Mouse (Mus musculus): ENCODE measurements around the gene Grk5.

The Grk5 gene

DNA sequence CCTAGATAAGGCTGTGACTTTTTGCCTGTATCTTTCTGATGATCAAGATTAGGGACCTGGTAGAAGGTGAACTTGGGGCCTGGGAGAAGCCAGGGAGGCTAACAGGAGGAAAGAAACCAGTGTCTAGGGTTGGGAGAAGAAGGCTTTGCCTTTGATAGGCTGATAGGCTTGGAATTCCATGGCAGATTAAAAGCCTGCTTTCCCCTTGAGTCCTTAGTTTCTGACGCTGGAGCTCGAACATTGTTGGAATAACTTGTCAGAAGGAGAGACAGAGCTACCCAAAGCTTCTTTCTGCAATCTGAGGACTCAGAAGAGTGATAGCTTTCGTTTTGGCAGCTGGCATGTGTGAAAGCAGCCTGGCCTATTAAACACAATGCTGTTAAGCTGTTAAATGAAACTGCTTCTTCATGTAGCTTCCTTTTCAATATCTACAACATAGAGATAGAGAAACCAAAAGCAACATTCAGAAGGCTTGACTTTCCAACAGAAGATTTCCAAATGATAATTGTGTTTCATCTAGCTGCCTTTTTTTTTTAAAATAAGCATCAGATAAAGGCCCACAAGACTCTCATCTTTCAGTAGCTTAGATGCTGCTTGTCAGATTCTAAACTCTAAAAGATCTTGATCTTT, 5.8 kb downstream of the Grk5 start:
- H3K4me1 ChIP-seq (replicated peaks; ENCODE audit: low read depth, low read length), result peaks cover 3% of the 10 kb centered on the region; the same call in 1 of the 2 replicates
- H3K36me3 ChIP-seq (ENCODE audit: insufficient read depth, low read length), result no peaks in the 10 kb centered on the region
- no peak overlapping the region for H3K4me3 ChIP-seq (replicated peaks; ENCODE audit: low read length)
- peaks cover 16% of the 10 kb centered on the region for H3K27me3 ChIP-seq (ENCODE audit: insufficient read depth, low read length)
- no peaks in the 10 kb centered on the region for H3K9me3 ChIP-seq (ENCODE audit: low read length)
- TF ChIP-seq NANOG (IDR thresholded peaks at IDR 0.05; ENCODE audit: borderline replicate concordance, low read length), result no peak
- no peak for TF ChIP-seq POU5F1 (IDR thresholded peaks at IDR 0.05; ENCODE audit: borderline replicate concordance, low read length)
- no peak for TF ChIP-seq CTCF (conservative IDR thresholded peaks at IDR 0.05; ENCODE audit: low read length)

DNA sequence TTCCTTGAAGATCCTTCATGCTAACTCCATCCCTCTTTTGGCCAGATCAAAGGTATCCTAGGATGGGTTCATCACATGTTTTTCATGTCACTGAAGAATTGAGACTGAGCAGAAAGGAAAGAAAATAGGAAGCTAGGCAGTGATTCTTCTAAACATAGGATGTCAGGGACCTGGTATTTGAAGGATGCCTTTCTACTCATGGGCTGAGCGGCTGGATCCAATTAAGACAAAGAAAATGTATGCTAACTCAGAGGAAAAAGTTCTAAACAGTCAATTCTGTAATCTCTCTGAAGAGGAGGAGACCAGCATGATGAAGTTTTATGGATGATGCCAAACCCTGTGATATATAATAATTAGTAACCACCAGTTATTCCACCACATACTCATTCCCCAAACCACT, 13.6 kb downstream of the Grk5 start:
- Histone ChIP-seq H3K9me3 (ENCODE audit: low read length) (peaks cover 6% of the 10 kb centered on the region; the same call in 1 of the 2 replicates), H3K4me3 (replicated peaks; ENCODE audit: low read length) (no peak overlapping the region), H3K36me3 (ENCODE audit: insufficient read depth, low read length) (no peaks in the 10 kb centered on the region), H3K27me3 (ENCODE audit: insufficient read depth, low read length) (no peaks in the 10 kb centered on the region), H3K4me1 (replicated peaks; ENCODE audit: low read depth, low read length) (no peaks in the 10 kb centered on the region)
- no peak for TF ChIP-seq CTCF (conservative IDR thresholded peaks at IDR 0.05; ENCODE audit: low read length)
- TF ChIP-seq NANOG (IDR thresholded peaks at IDR 0.05; ENCODE audit: borderline replicate concordance, low read length), result no peak
- TF ChIP-seq POU5F1 (IDR thresholded peaks at IDR 0.05; ENCODE audit: borderline replicate concordance, low read length), result no peak

DNA sequence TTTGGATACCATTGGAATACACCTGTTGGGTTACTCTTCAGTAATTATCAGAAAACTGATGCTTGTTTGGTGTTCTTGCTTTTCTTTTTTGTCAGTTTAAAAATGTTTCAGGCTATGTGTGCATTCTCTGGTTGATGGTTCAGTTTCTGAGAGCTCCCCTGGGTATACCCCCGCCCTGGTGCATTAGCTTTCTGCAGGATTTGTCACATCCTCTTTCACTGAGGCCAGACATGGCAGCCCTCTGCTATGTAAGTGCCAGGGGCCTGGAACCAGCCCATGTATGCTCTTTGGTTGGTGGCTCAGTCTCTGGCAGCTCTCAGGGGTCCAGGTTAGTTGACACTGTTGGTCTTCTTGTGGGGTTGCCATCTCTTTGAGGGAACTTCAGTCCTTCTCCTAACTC, 14.4 kb downstream of the Grk5 start:
- Histone ChIP-seq H3K36me3 (ENCODE audit: insufficient read depth, low read length) (no peaks in the 10 kb centered on the region), H3K4me3 (replicated peaks; ENCODE audit: low read length) (no peak overlapping the region), H3K27me3 (ENCODE audit: insufficient read depth, low read length) (no peaks in the 10 kb centered on the region), H3K4me1 (replicated peaks; ENCODE audit: low read depth, low read length) (no peaks in the 10 kb centered on the region), H3K9me3 (ENCODE audit: low read length) (peaks cover 6% of the 10 kb centered on the region; the same call in 1 of the 2 replicates)
- TF ChIP-seq CTCF (conservative IDR thresholded peaks at IDR 0.05; ENCODE audit: low read length) (no peak), NANOG (IDR thresholded peaks at IDR 0.05; ENCODE audit: borderline replicate concordance, low read length) (no peak), POU5F1 (IDR thresholded peaks at IDR 0.05; ENCODE audit: borderline replicate concordance, low read length) (no peak)

DNA sequence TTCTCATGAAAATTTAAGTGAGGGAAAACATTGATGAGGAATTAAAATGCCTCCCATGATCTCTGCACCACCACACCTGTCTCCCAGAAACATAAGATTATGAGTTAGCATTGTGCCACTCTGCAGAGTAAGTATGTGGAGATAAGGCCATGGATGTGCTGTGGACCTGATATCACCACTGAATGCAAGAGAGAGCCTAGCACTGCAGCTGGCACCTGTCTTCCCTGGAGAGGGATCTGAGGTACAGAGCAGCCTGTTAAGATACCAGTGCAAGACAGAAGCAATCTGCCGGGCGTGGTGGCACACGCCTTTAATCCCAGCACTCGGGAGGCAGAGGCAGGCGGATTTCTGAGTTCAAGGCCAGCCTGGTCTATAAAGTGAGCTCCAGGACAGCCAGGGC, 15.9 kb downstream of the Grk5 start:
- Histone ChIP-seq H3K9me3 (ENCODE audit: low read length) (peaks cover 6% of the 10 kb centered on the region; the same call in 1 of the 2 replicates), H3K27me3 (ENCODE audit: insufficient read depth, low read length) (no peaks in the 10 kb centered on the region)
- TF ChIP-seq NANOG (IDR thresholded peaks at IDR 0.05; ENCODE audit: borderline replicate concordance, low read length) (no peak), CTCF (conservative IDR thresholded peaks at IDR 0.05; ENCODE audit: low read length) (no peak), POU5F1 (IDR thresholded peaks at IDR 0.05; ENCODE audit: borderline replicate concordance, low read length) (no peak)

DNA sequence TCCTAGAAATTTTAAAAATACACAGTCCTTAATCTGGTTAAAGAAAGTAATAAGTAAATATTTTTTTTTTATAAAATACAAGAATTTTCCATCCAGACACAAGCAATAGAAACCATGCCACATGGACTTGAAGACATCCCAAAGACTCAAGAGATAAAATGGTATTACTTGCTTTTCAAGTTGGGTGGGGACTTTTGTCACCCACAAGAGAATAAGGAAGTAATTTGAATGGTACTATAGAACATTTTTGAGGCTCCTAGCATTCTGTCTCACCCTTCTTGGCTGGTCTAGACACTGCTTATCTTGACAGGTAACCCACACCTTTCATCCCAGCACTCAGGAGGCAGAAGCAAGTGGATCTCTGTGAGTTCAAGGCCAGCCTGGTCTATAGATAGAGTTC, 20.8 kb downstream of the Grk5 start:
- no peaks in the 10 kb centered on the region for H3K27me3 ChIP-seq (ENCODE audit: insufficient read depth, low read length)
- TF ChIP-seq NANOG (IDR thresholded peaks at IDR 0.05; ENCODE audit: borderline replicate concordance, low read length) (no peak), POU5F1 (IDR thresholded peaks at IDR 0.05; ENCODE audit: borderline replicate concordance, low read length) (no peak), CTCF (conservative IDR thresholded peaks at IDR 0.05; ENCODE audit: low read length) (no peak)
- no peaks in the 10 kb centered on the region for H3K9me3 ChIP-seq (ENCODE audit: low read length)
- no peak overlapping the region for H3K4me3 ChIP-seq (replicated peaks; ENCODE audit: low read length)
- no peaks in the 10 kb centered on the region for H3K4me1 ChIP-seq (replicated peaks; ENCODE audit: low read depth, low read length)
- H3K36me3 ChIP-seq (ENCODE audit: insufficient read depth, low read length), result no peaks in the 10 kb centered on the region

More for the DNA sequence above, 15.9 kb downstream of the Grk5 start:
- Histone ChIP-seq H3K36me3 (ENCODE audit: insufficient read depth, low read length) (no peaks in the 10 kb centered on the region), H3K4me3 (replicated peaks; ENCODE audit: low read length) (no peak overlapping the region), H3K4me1 (replicated peaks; ENCODE audit: low read depth, low read length) (no peaks in the 10 kb centered on the region)

DNA sequence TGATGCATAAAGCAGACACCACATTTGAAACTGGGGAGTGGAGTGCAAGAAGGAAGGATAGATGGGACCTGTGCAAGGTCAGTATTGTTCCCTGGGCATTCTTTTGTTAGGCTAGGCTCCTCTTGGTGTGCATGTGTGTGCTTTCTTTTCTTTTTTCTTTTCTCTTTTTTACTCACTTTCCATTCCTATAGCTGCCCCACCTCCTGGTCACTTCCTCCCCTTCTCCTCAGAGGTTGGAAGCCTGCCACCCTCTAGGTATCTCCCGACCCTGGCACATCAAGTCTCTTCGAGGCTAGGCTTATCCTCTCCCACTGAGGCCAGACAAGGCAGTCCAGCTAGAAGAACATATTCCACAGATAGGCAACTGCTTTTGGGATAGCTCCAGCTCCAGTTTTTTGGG, 22.1 kb downstream of the Grk5 start:
- TF ChIP-seq POU5F1 (IDR thresholded peaks at IDR 0.05; ENCODE audit: borderline replicate concordance, low read length) (no peak), CTCF (conservative IDR thresholded peaks at IDR 0.05; ENCODE audit: low read length) (no peak), NANOG (IDR thresholded peaks at IDR 0.05; ENCODE audit: borderline replicate concordance, low read length) (no peak)
- Histone ChIP-seq H3K27me3 (ENCODE audit: insufficient read depth, low read length) (no peaks in the 10 kb centered on the region), H3K36me3 (ENCODE audit: insufficient read depth, low read length) (no peaks in the 10 kb centered on the region), H3K4me1 (replicated peaks; ENCODE audit: low read depth, low read length) (no peaks in the 10 kb centered on the region), H3K4me3 (replicated peaks; ENCODE audit: low read length) (no peak overlapping the region), H3K9me3 (ENCODE audit: low read length) (no peaks in the 10 kb centered on the region)

DNA sequence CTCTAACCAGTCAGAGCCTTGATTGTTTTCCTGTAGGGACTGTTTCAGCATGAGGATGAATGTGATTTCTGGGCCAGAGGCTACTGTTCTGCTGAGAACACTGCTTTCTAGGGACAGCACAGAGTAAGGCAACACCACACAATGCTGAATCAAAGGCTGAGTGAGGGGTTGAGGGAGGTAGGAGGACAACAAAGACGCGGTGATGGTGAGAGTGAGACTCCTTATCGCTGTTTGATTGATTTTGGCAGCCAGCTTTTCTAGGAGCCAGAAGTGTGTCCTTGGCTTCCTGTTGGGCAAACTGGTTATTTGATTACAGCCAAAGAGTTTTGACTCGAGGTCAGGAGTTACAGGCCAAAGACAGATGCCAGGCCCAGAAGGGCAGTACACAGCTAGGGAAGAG, 25.7 kb downstream of the Grk5 start:
- no peaks in the 10 kb centered on the region for H3K9me3 ChIP-seq (ENCODE audit: low read length)
- H3K27me3 ChIP-seq (ENCODE audit: insufficient read depth, low read length), result no peaks in the 10 kb centered on the region
- no peaks in the 10 kb centered on the region for H3K4me1 ChIP-seq (replicated peaks; ENCODE audit: low read depth, low read length)
- no peak for TF ChIP-seq POU5F1 (IDR thresholded peaks at IDR 0.05; ENCODE audit: borderline replicate concordance, low read length)
- TF ChIP-seq CTCF (conservative IDR thresholded peaks at IDR 0.05; ENCODE audit: low read length), result no peak
- TF ChIP-seq NANOG (IDR thresholded peaks at IDR 0.05; ENCODE audit: borderline replicate concordance, low read length), result no peak
- no peak overlapping the region for H3K4me3 ChIP-seq (replicated peaks; ENCODE audit: low read length)
- no peaks in the 10 kb centered on the region for H3K36me3 ChIP-seq (ENCODE audit: insufficient read depth, low read length)

DNA sequence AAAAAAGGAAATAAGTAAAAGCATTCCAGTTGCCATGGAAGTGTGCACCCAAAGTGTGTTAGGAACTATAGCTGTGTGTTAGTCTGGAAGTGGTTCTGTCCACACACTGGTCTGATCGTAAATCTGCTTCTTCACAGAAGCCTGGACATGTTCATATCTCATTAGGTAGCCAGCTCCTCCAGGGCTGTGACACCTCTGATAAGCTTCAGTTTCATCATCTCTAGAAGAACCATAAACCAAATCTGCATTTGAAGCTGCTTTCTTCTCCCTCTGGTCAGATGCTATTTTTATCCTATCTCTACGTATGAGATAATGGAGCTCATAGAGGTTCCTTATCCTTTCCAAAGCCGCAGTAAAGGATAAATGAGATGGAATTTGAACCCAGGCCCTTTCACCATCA, 26.3 kb downstream of the Grk5 start:
- no peaks in the 10 kb centered on the region for H3K4me1 ChIP-seq (replicated peaks; ENCODE audit: low read depth, low read length)
- H3K9me3 ChIP-seq (ENCODE audit: low read length), result no peaks in the 10 kb centered on the region
- no peak for TF ChIP-seq CTCF (conservative IDR thresholded peaks at IDR 0.05; ENCODE audit: low read length)
- no peak for TF ChIP-seq POU5F1 (IDR thresholded peaks at IDR 0.05; ENCODE audit: borderline replicate concordance, low read length)
- no peak for TF ChIP-seq NANOG (IDR thresholded peaks at IDR 0.05; ENCODE audit: borderline replicate concordance, low read length)
- no peaks in the 10 kb centered on the region for H3K27me3 ChIP-seq (ENCODE audit: insufficient read depth, low read length)
- H3K4me3 ChIP-seq (replicated peaks; ENCODE audit: low read length), result no peak overlapping the region
- no peaks in the 10 kb centered on the region for H3K36me3 ChIP-seq (ENCODE audit: insufficient read depth, low read length)
